Mouse (Mus musculus) MEL (cell line): Measurements from ENCODE around the gene Dirc2. TPM values are rescaled to one million over a fixed set of nuclear protein-coding genes. Genes with fewer than 3 reads are reported as not detected.

Experiments
- DNase-seq: peaks from one replicate; pipeline ENCODE4 v3.0.0; 2011; ENCODE audit warnings: low read depth, low spot score
- H3K27ac ChIP-seq: 2 replicates; pipeline ENCODE4 v1.5.1; 2012; ENCODE audit warnings: low read depth, mild to moderate bottlenecking, control low read depth, low read length, moderate library complexity; ENCODE audit not compliant: control insufficient read depth
- H3K27me3 ChIP-seq, 2 experiments: fragments of 150-350 bp in 1 of 2; sonication (generic) in 1 of 2; 2 replicates each; pipeline ENCODE4 v1.6.1; 2012; ENCODE audit warnings: low read length in 2 of 2, mild to moderate bottlenecking in 2 of 2, improper control_type of control experiment in 1 of 2, moderate library complexity in 1 of 2; ENCODE audit not compliant: insufficient read depth in 2 of 2, control insufficient read depth in 1 of 2
- H3K36me3 ChIP-seq, 2 experiments: 2 replicates each; pipeline ENCODE4 v1.6.1; 2012 to 2014; ENCODE audit warnings: low read length in 2 of 2, improper control_type of control experiment in 1 of 2, inconsistent platforms in 1 of 2, mild to moderate bottlenecking in 1 of 2; ENCODE audit not compliant: insufficient read depth in 2 of 2, control insufficient read depth in 1 of 2
- H3K4me1 ChIP-seq, 2 experiments: fragments of 150-350 bp in 1 of 2; sonication (generic) in 1 of 2; 2 replicates each; pipeline ENCODE4 v1.6.1; 2012; ENCODE audit warnings: low read length in 2 of 2, improper control_type of control experiment in 1 of 2, mild to moderate bottlenecking in 1 of 2; ENCODE audit not compliant: insufficient read depth in 2 of 2, control insufficient read depth in 1 of 2
- H3K4me3 ChIP-seq, 2 experiments: fragments of 150-350 bp in 1 of 2; sonication (generic) in 1 of 2; 2 replicates each; pipeline ENCODE4 v1.5.1; 2012; ENCODE audit warnings: low read depth in 2 of 2, low read length in 2 of 2, mild to moderate bottlenecking in 2 of 2, moderate library complexity in 2 of 2, control low read depth in 1 of 2, improper control_type of control experiment in 1 of 2; ENCODE audit not compliant: control insufficient read depth in 1 of 2, insufficient read depth in 1 of 2
- H3K79me2 ChIP-seq: 2 replicates; pipeline ENCODE4 v1.6.1; 2012; ENCODE audit warnings: mild to moderate bottlenecking, low read length, moderate library complexity; ENCODE audit not compliant: control insufficient read depth, poor library complexity, insufficient read depth
- H3K9ac ChIP-seq: 2 replicates; pipeline ENCODE4 v1.6.1; 2012; ENCODE audit warnings: low read depth, mild to moderate bottlenecking, control low read depth, low read length, moderate library complexity; ENCODE audit not compliant: control insufficient read depth, poor library complexity, severe bottlenecking
- H3K9me3 ChIP-seq: fragments of 150-350 bp; sonication (generic); replicated peaks from 2 replicates; pipeline ENCODE4 v1.6.1; 2012; ENCODE audit warnings: mild to moderate bottlenecking, low read length, improper control_type of control experiment, moderate library complexity; ENCODE audit not compliant: insufficient read depth
- EP300 ChIP-seq, 2 experiments: IDR thresholded peaks; 2 replicates each; pipeline ENCODE4 v1.6.1; 2011; ENCODE audit warnings: improper control_type of control experiment in 2 of 2, low read length in 2 of 2, low read depth in 1 of 2, mild to moderate bottlenecking in 1 of 2
- MYB ChIP-seq: IDR thresholded peaks from 2 replicates; pipeline ENCODE4 v1.6.1; 2011; ENCODE audit warnings: mild to moderate bottlenecking, low read depth, low read length, improper control_type of control experiment
- NRF1 ChIP-seq: IDR thresholded peaks from 2 replicates; pipeline ENCODE4 v1.6.1; 2014; ENCODE audit warnings: low read depth, mild to moderate bottlenecking, inconsistent platforms, low read length, improper control_type of control experiment, moderate library complexity; ENCODE audit not compliant: poor library complexity, insufficient read depth, severe bottlenecking
- POLR2AphosphoS5 ChIP-seq: IDR thresholded peaks from 2 replicates; pipeline ENCODE4 v1.6.1; 2012; ENCODE audit warnings: low read depth, borderline replicate concordance, mild to moderate bottlenecking, inconsistent platforms, low read length, moderate library complexity, mixed read lengths
- TBP ChIP-seq: IDR thresholded peaks from 2 replicates; pipeline ENCODE4 v1.8.0; 2011; ENCODE audit warnings: low read depth, low read length, improper control_type of control experiment
- TCF12 ChIP-seq: IDR thresholded peaks from 2 replicates; pipeline ENCODE4 v1.6.1; 2014; ENCODE audit warnings: low read depth, mild to moderate bottlenecking, inconsistent platforms, low read length, improper control_type of control experiment, moderate library complexity
- USF1 ChIP-seq: IDR thresholded peaks from 2 replicates; pipeline ENCODE4 v1.6.1; 2014; ENCODE audit warnings: low read depth, mild to moderate bottlenecking, inconsistent platforms, low read length, improper control_type of control experiment, moderate library complexity
- ZKSCAN1 ChIP-seq: IDR thresholded peaks from 2 replicates; pipeline ENCODE4 v1.6.1; 2012; ENCODE audit warnings: low read depth, mild to moderate bottlenecking, inconsistent platforms, low read length, improper control_type of control experiment, moderate library complexity
- ZMIZ1 ChIP-seq: IDR thresholded peaks from 2 replicates; pipeline ENCODE4 v1.6.1; 2012; ENCODE audit warnings: low read depth, mild to moderate bottlenecking, inconsistent platforms, low read length, improper control_type of control experiment, moderate library complexity
- polyA plus RNA-seq, 2 experiments: library from polyadenylated mRNA; stranded (reverse) in 1 of 2; unstranded in 1 of 2; fragments of >175 nt in 1 of 2; fragments of >200 nt in 1 of 2; gene quantifications; 2 replicates each; pipeline versions ENCODE4 v1.2.1 to v1.2.4; 2012; ENCODE audit warnings: low replicate concordance in 2 of 2, low read depth in 1 of 2; ENCODE audit not compliant: insufficient read length in 2 of 2, insufficient read depth in 1 of 2, missing spikeins in 1 of 2
- total RNA-seq: library from RNA; depleted of rRNA; stranded (reverse); fragments of 300-350 nt; gene quantifications from 2 replicates; pipeline ENCODE4 v1.2.3, GENCODE M21; 2012

Dirc2 gene
- total and polyA plus RNA-seq, 3 experiments: 1.6 to 4.1 TPM; not detected in 1

- no peaks in the 10 kb centered on the region; a peak in 1 of 4 replicates for H3K36me3 ChIP-seq
- no peak overlapping the region for H3K9ac ChIP-seq
- H3K27ac ChIP-seq: no peak overlapping the region
- no peaks in the 10 kb centered on the region for H3K27me3 ChIP-seq
- no peak for TF ChIP-seq USF1
- TF ChIP-seq POLR2AphosphoS5: no peak
- no peak overlapping the region for H3K4me3 ChIP-seq
- no peaks in the 10 kb centered on the region for H3K79me2 ChIP-seq
- no peak for DNase-seq
- H3K9me3 ChIP-seq: no peaks in the 10 kb centered on the region
- H3K4me1 ChIP-seq: no peaks in the 10 kb centered on the region
These were observed 26.8 kb downstream of the Dirc2 start for GRCm38 (mm10) chr16:35742251-35742937.

- Histone ChIP-seq H3K27ac (no peak overlapping the region), H3K79me2 (no peaks in the 10 kb centered on the region), H3K4me1 (no peaks in the 10 kb centered on the region), H3K36me3 (no peaks in the 10 kb centered on the region; a peak in 1 of 4 replicates), H3K9me3 (no peaks in the 10 kb centered on the region), H3K27me3 (no peaks in the 10 kb centered on the region), H3K9ac (no peak overlapping the region), H3K4me3 (no peak overlapping the region)
- no peak for DNase-seq
- TF ChIP-seq TBP (no peak), ZKSCAN1 (no peak), USF1 (no peak), TCF12 (no peak), NRF1 (no peak), ZMIZ1 (no peak)
These were observed 27.5 kb downstream of the Dirc2 start for GRCm38 (mm10) chr16:35741621-35742020.

- TF ChIP-seq EP300 (IDR thresholded peaks at IDR 0.05; ENCODE audit: low read depth in 1 of 2, low read length in 2 of 2) (no peak), MYB (no peak)
- TF ChIP-seq, all 39 proteins: peak for 0
- H3K27me3 ChIP-seq: no peaks in the 10 kb centered on the region
- H3K79me2 ChIP-seq: no peaks in the 10 kb centered on the region
- no peak overlapping the region for H3K27ac ChIP-seq
- H3K36me3 ChIP-seq: no peaks in the 10 kb centered on the region; a peak in 1 of 4 replicates
- H3K4me1 ChIP-seq: no peaks in the 10 kb centered on the region
- no peak for DNase-seq
- no peak overlapping the region for H3K4me3 ChIP-seq
- H3K9me3 ChIP-seq: no peaks in the 10 kb centered on the region
- no peak overlapping the region for H3K9ac ChIP-seq
These were observed 28.2 kb downstream of the Dirc2 start for GRCm38 (mm10) chr16:35740943-35741342.
